Mouse (Mus musculus) mature B cell (primary cell): Measurements from ENCODE around the gene Gm16253.
"Not testable (repeated sequence)": the region's sequence is repeated elsewhere in the genome, so short reads cannot be mapped to it uniquely, and the experiment has no call there.

Experiments
- in situ Hi-C: fragments of 300-500 bp; cut with MboI; formaldehyde crosslinking; loops from 2 replicates; pipeline ENCODE4 v1.14.3; 2019

The Gm16253 gene

GRCm38 (mm10) chr3:96597435-96597891 is 20.7 kb downstream of the Gm16253 start:
- in situ Hi-C loops, result no loop called here

GRCm38 (mm10) chr3:96598156-96599068 is 21.6 kb downstream of the Gm16253 start:
- in situ Hi-C loops, result no loop called here

GRCm38 (mm10) chr3:96599069-96599393 is 22.2 kb downstream of the Gm16253 start:
- in situ Hi-C loops, result no loop called here

- in situ Hi-C loops, result no loop called here
Measured at GRCm38 (mm10) chr3:96599411-96599810, 22.6 kb downstream of the Gm16253 start.

GRCm38 (mm10) chr3:96600639-96601250 is 24.0 kb downstream of the Gm16253 start, which contains the start of gene Lix1l:
Gene Lix1l, plus strand, starts transcription at chr3:96601149.
- in situ Hi-C loops, result no loop called here

GRCm38 (mm10) chr3:96601251-96601787 is 24.5 kb downstream of the Gm16253 start:
- in situ Hi-C loops, result no loop called here

GRCm38 (mm10) chr3:96601941-96602703 is 25.3 kb downstream of the Gm16253 start:
- in situ Hi-C loops, result no loop called here

GRCm38 (mm10) chr3:96602704-96603084 is 25.9 kb downstream of the Gm16253 start:
- in situ Hi-C loops, result no loop called here

GRCm38 (mm10) chr3:96603311-96603710 is 26.5 kb downstream of the Gm16253 start:
- in situ Hi-C loops, result no loop called here

- in situ Hi-C loops, result not testable (repeated sequence)
Measured at GRCm38 (mm10) chr3:96606007-96606406, 29.2 kb downstream of the Gm16253 start.

GRCm38 (mm10) chr3:96606618-96607017 is 29.8 kb downstream of the Gm16253 start:
- in situ Hi-C loops, result no loop called here

- in situ Hi-C loops, result no loop called here
Measured at GRCm38 (mm10) chr3:96617941-96618340, 41.2 kb downstream of the Gm16253 start.

GRCm38 (mm10) chr3:96623201-96623600 is 46.4 kb downstream of the Gm16253 start:
- in situ Hi-C loops, result no loop called here

- in situ Hi-C loops, result loop anchor here (5.0 kb wide), 1 partner anchor 83 kb away; no protein-coding TSS in a partner anchor
Measured at GRCm38 (mm10) chr3:96629729-96630600, 53.2 kb downstream of the Gm16253 start, which contains the start of gene Rbm8a. Gene Rbm8a, plus strand, starts transcription at chr3:96629933.
